Mouse (Mus musculus): ENCODE measurements around the gene Hydin.

Hydin gene

GRCm38 (mm10) chr8:110644422-110644821 is 377.6 kb downstream of the Hydin start:
- no peak for DNase-seq

DNA sequence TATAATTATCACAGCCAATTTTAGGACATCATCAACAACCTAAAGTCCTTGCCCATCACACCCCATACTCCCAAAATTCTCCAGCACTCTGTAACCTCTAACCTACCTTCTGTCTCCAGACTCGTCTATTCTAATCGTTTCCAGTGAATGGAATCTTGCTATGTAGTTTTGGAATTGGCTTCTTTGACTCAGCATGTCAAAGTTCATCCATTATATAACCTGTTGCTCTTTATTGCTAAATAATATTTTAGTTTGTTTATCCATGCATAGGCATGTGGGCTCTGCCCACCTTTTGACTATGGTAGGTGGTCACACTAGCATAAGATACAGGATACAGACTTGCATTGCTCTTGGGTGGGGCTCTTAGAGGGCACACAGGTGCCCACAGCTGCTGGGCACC is 378.1 kb downstream of the Hydin start:
- DNase-seq, result no peak

DNA sequence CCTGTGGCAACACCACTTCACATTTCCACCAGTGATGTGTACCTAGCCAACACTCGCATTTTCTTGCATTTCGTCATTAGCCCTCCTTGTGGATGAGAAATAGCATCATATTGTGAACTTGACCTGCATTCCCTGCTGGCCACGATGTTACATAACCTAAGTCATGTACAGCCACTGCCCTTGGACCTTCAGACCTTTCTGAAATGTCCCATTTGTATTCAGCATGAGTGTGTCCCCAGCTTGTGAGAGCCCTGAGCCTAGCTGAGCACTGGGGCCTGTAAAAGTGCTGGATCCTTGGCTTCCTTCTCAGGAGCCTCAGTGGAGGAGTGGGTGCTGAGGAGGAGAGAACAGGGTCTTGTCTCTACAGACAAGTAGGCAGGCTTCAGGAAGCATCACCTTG is 378.6 kb downstream of the Hydin start:
- DNase-seq, result no peak

- peak in 1 of 2 experiments; percentile 10 for DNase-seq
Observed at GRCm38 (mm10) chr8:110646064-110646463, 379.3 kb downstream of the Hydin start.

GRCm38 (mm10) chr8:110648577-110648976 is 381.8 kb downstream of the Hydin start:
- no peak for DNase-seq

DNA sequence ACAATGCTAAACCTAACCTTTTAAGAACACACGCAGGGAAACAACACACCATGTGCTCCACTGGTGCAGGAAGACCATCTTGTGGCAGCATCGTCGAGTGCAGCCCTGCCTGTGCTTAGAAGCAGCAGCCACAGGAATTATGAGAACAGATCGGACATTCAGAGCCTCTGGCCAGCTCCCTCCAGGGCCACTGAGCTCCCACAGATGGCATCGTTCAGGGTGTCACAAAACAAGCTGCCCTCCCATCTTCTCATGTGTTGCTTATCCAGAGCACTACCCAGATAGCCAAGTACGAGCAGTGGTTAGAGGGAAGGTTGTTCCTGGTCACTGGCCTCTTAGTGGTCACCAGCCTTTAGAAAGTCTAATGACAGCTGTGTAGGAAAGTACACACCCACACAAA is 382.5 kb downstream of the Hydin start:
- DNase-seq, result no peak

GRCm38 (mm10) chr8:110650838-110651237 is 384.1 kb downstream of the Hydin start:
- no peak for DNase-seq

- no peak for DNase-seq
Observed at GRCm38 (mm10) chr8:110651847-110652246, 385.1 kb downstream of the Hydin start.

GRCm38 (mm10) chr8:110654075-110655060 is 387.6 kb downstream of the Hydin start:
- no peak for DNase-seq

DNA sequence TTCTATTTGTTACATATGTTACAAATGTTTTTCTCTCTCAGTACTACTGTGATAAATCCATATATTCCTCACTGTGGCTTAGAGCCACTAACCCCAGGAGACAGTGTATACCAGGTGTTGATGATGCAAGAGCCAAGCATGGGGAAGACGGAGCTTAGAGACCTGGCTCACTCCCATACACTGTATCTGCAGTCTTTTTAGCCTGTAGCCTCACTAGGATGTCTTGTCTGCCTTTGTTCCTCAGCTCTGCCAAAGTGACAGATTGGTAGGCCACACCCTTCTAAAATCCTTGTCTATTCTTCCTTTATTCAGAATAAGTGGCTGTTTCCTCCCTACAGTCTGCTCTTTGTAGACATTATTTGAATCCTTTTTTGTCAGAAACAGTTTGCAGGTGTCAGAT is 389.1 kb downstream of the Hydin start:
- DNase-seq, result no peak

GRCm38 (mm10) chr8:110657661-110658060 is 390.9 kb downstream of the Hydin start:
- DNase-seq, result no peak

Data from thymus, adult 18-20 months (tissue).